Mouse (Mus musculus): ENCODE data around the gene Cacng7. TPM values are rescaled to one million over a fixed set of nuclear protein-coding genes. Genes with fewer than 3 reads are reported as not detected.

Gene Cacng7
- total RNA-seq (2023): not detected

DNA sequence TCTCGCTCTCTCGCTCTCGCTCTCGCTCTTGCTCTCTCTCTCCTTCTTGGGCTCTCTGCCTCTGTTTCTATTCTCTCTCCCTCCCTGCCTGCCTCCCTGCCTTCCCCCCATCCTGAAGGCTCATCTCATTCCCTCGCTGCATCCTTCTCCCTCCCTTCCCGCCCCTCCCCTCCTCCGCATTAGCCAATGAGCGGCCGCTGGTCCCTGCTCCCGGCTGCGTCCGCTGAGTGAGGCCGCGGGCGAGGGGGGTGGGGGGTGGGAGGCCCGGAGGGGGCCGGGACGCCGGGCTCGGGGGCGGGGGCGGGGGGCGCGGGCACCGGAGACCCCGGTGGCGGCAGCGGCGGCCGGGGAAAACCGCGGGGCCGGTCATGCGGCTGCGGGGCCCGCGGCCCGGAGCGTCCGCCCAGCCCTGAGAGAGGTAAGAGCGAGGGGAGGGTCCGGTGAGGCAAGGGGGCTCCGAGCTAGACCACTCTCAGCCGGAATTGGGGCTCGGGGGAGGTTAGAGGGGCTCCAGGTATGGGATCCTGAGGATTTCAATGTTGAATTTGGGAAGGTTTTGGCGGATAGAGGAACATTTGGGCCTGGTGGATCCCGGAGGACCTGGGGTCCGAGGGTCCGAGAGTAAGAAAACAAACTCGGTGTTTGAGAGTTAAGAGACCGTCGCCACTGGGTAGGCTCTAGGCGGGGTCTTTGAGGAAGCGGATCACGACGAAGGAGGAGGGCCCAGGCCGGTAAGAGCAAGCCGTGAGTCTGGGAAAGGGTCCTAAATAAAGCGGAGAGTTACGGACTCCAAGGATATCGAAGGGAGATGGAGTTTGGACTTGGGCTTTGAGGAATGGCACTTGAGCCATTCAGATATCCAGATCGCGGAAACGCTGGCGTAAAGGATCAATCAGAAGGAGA, at the start of gene Cacng7:
TSS of gene Cacng7 (plus strand) at position 337 of the 903 bp plus-strand sequence.

DNA sequence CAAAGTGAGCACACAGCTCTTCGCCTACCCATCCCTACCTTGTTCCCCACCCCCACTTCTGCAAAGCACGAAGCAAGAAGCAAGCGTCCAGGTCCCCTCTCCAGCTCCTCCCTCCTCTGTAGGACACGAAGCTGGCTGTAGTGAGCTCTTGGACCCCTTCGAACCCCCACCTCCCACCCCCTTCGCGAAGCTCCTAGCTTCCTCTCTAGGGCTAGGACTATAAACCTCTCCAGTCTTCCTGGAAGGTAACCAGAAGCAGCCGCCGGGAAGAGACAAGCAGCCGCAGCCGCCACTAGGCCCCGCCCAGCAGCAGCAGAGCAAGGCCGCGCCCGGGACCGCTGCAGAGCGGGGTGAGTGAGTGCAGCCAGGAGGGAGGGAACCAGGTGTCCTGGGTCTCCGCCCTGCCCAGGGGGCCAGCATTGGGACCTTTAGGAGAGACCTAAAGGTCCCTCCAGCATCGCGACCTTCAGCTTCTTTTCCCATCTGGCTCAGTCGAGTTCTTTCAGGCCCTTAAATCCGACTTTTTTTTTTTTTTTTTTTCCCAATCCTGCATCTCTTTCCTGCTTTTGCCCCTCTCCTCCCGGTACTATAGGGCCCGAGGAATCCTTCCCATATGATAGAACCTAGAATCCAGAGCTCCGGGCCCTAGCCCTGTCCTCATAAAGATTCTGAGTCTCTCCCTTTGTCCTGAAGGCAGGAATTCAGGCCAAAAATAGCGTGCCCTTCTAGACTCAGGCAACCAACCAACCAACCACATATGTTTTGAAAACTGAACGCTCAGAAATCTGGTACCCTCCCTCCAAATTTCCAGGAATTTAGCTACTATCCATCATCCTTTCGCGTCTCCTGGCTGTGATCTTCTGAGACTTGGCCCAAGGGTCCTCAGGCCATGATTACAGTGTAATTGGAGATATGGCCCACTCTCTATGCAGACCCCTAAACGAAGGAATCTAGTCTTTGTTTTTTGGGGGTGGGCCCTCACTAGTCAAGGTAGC, 43.5 kb upstream of the Cacng7 start, which contains the start of the genes Myadm and Prkcg:
TSS of gene Myadm (plus strand) at position 105 of the 995 bp plus-strand sequence.
TSS of gene Prkcg (plus strand) at position 204 of the 995 bp plus-strand sequence.

DNA sequence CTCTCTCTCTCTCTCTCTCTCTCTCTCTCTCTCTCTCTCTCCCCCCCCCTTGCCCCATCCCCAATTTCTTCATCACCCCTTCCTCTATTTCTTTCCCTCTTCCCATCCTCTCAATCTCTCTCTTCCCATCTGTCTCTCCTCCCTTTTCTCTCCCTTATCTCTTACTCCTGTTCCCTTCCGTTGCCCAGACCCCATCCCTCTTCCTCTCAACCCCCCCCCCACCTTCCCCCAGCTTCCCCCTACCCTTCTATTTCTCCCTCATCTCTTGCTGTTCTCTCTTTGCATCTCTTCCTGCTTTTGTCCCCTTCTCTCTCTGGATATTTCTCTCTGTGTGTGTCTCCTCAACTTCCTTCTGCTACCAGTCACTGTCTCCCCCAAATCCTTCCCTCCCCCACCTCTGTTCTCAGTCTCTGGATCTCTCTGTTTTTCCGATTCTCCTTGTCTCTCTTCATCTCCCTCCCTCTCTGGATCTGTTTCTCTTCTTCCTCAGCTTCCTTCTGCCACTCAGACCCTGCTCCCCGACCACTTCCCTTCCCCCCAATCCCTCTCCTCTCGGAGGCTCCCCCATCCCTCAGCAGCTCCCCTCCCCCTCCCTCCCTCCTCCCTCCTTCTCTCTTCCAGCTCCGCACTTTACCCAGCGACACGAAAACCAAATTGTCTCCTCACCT, 57.8 kb downstream of the Cacng7 start, which contains the start of gene Cacng8:
TSS of gene Cacng8 (plus strand) at position 271 of the 668 bp plus-strand sequence.

Other genes with a start within 250 kb of the Cacng7 start
- gene AU018091, start 163.8 kb upstream of the Cacng7 start, total RNA-seq (2023): not detected
- under 1 TPM in 1 of 2 experiments, not detected in 1; 0.12 TPM for gene Nlrp12, start 83.2 kb upstream of the Cacng7 start, total RNA-seq (2023)
- gene Myadm, start 43.9 kb upstream of the Cacng7 start, total RNA-seq (2023): 100 to 1,000 TPM; 329 to 360 TPM
- gene Prkcg, start 43.8 kb upstream of the Cacng7 start, total RNA-seq (2023): 1 to 10 TPM; 5.7 to 8.9 TPM
- under 1 TPM in 1 of 2 experiments, not detected in 1; 0.60 TPM for gene Cacng8, start 57.7 kb downstream of the Cacng7 start, total RNA-seq (2023)
- under 1 TPM in 1 of 2 experiments, not detected in 1; 0.43 TPM for gene Cacng6, start 91.2 kb downstream of the Cacng7 start, total RNA-seq (2023)
- gene Tarm1, start 169.7 kb downstream of the Cacng7 start, total RNA-seq (2023): 1 to 10 TPM; 3.9 to 9.3 TPM

All from monocyte, adult 59 days (primary cell).